Mouse (Mus musculus) R1 (cell line): ENCODE data around the gene Bcas3.
A peak's percentile ranks its signal among the peaks of the same experiment; 100 is the strongest.

Experiments used
- DNase-seq: peaks from one replicate; pipeline ENCODE4 v3.0.0-alpha.2; 2018; ENCODE audit warnings: low read depth, low spot score

Bcas3 gene

DNA sequence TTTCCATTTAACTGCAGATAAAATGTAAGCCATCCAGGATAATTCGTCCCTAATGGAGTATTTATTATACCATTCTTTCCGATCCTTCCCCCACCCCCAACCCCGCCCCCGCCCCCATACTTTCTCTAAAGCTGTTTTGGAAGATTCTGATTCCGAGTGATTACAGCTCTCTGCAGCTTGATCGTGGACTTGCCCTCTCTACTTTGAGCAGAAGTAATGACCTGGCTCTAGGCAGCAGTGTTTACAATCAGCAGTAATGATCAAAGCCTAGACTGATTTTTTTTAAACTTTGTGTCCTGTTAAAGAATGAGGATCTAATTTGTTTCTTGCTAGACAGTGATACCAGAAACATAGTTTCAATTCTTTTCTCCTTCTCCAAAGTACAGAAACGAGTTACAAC, 314.2 kb downstream of the Bcas3 start:
- DNase-seq: no peak

GRCm38 (mm10) chr11:85667741-85668140, 314.8 kb downstream of the Bcas3 start:
- no peak for DNase-seq

- peak; percentile 51 for DNase-seq
These were observed 320.0 kb downstream of the Bcas3 start for GRCm38 (mm10) chr11:85672881-85673475.

DNA sequence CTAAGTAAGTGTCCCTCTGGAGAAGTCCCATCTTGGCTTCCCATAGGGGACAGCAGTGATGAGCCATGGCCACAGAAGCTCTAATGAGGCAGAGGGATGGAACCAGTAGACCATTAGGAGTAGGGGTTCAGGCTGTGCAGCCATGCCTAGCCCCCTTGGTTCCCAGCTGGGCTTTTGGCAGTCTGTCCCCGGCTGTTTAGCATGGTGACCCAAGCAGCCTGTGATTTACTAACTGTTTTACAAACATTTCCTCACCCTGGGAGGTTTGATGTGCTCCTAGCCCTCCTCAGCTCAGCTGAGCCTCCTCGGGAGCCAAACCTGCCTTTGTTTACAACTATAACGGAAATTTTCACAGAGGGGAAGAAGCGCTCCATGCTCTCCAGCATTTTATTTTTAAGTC, 322.3 kb downstream of the Bcas3 start:
- no peak for DNase-seq

DNA sequence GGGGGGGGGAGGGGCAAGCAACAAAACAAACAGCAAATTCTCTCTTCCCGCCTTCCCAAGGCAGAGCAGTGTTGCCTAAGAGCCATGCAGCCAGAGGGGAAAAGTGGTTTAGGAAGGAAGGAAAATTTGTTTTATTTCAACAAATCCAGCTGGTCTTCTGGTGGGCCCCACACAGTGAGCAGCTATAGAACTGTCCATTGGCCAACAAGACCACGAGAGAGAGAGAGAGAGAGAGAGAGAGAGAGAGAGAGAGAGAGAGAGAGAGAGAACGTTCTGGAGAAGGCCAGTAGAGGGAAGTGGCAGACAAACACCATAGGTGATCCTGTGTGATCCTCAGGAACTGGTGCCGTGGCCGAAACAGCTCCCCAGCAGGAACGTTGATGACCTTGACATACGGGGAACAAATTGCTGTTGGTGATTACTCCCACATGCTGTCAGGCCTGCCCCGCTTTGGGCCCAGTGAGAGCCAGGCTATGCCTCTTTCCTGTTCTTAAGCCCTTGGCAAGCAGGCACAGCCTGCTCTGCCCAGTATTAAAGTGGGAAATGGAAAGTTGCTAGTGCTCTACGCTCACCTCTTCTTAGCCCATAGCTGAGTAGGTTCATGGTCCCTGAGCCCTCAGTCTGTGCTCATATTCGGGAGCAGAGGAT, 323.5 kb downstream of the Bcas3 start:
- DNase-seq: no peak

- no peak for DNase-seq
These were observed 325.7 kb downstream of the Bcas3 start for GRCm38 (mm10) chr11:85678666-85679065.

DNA sequence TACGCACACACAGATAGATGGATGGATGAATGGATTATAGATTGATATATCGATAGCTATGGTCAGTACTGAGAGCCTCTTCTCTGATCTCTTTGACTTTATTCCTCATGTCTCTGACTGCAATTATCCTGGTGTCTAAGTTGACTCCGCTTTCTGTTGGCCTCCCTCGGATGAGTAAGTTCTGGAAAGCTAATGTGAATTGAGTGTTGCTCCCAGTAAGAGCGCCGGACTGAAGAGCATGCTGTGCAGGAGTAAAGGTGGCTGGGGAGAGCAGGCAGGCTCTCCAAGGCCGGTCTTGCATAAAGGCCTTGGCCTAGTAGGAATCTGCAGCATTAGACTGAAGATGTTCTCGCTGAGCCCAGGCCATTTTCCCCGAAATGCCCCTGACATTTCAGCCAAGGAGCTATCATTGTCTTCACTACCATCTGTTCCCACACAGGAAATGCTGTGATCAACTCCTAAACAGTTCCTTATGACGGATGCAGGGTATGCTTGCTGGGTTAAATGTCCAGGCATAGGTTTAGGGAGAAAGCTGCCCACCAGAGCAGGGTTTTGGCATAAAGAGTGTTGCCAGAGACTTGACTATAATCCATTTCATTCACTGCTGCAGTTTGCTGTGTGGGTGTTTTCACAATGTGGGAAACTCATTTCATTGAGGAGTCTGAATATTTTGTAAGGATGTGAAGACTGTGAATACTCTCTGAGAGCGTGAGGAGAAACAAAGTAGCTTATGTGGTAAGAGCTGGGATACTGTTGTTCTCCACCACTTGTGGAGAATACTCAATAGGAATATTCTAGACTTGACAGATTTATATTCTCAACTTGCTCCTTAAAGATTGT, 328.8 kb downstream of the Bcas3 start:
- DNase-seq: no peak

- no peak for DNase-seq
These were observed 332.0 kb downstream of the Bcas3 start for GRCm38 (mm10) chr11:85684981-85685380.

- DNase-seq: no peak
These were observed 335.0 kb downstream of the Bcas3 start for GRCm38 (mm10) chr11:85687816-85688439.

- no peak for DNase-seq
These were observed 335.5 kb downstream of the Bcas3 start for GRCm38 (mm10) chr11:85688440-85688838.

GRCm38 (mm10) chr11:85689226-85689625, 336.3 kb downstream of the Bcas3 start:
- DNase-seq: no peak

DNA sequence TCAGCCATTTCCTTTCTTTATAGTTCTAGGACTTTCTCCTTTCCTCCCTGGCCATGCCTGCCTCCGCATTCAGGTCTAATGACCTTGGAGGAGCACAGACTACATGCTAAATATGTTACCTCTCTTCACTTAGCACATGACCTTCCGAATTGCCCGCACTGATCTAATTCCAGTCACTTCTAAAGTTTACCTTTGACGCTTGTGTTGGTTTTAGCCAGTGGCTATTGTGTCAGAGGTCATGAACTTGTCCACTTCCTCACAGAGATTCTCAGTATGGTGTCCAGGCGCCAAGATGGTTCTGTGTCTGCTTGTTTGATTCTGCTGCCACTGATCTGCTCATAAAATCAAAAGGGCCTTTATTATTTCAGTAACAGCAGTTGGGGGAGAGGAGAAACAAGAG, 338.3 kb downstream of the Bcas3 start:
- DNase-seq: peak; percentile 20

DNA sequence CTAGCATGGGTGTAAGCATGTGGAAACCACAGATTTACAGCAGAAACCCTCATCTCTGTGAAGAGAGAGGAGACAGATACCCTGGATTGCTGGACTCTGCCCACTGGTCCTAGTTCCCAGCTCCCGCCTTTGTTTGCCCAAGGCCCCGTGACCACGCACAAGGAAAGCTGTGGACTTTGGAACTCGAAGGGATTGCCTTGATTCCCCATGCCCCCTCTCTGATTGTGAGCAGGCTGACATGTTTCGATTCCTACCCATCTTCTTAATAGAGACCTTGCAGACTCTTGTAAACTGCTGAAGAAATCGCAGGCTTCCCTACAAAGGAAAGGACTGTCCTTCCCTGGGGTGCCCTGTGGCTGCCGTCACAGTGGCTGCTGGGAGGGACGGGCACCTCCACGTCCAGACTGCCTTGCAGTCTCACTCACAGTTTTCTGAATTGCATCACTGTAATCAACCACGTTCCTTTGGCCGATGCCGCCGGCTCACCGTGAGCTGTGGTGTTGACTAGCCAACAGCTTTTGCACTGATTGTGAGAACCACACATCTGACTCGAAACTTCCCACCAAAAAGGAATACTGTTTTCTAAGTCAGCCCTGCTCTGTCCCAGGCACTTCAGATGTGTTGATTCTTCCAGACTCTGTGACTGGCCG, 342.8 kb downstream of the Bcas3 start:
- no peak for DNase-seq

DNA sequence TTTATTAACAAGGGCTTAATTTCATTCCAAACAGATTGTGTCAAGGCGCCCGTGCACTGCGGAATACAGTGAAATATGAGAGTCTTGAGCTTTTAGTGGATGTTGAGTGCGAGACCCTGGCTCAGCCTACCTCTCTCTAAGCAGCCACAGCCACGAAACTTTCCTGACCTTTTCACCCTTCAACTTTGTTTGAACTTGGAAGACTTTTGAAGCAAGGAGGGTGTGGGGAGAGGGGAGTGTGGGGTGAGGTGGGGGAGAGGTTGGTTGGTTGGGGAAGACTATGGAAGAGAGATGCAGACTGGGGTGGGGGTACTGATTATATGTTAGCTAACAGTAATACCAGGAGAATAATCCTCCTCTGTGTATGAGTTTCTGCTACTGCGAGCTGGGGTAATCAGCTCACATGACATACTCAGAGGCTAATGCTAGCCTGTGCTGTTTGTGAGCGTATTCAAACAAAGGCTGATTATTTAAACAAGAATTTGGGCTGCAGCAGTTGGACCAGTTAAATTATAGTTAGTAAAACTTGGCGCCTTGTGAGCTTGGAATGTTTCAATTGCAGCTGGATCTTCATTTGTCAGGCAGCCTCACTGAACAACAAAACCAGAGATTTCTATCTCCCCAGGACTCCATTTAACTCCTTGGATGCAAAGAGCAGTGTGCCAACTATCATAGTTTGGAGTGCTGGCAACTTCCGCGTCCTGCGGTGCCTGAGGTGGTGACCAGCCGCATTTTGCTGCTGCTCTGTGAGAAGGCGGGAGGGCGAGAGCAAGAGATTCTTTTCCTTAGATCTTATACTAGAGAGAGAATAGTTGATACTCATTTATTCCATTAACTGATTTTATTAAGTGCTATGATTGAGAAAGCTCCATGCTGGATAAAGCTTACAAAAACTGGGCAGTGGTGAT, 343.8 kb downstream of the Bcas3 start:
- peak; percentile 55 for DNase-seq

- no peak for DNase-seq
These were observed 344.5 kb downstream of the Bcas3 start for GRCm38 (mm10) chr11:85697468-85697867.

DNA sequence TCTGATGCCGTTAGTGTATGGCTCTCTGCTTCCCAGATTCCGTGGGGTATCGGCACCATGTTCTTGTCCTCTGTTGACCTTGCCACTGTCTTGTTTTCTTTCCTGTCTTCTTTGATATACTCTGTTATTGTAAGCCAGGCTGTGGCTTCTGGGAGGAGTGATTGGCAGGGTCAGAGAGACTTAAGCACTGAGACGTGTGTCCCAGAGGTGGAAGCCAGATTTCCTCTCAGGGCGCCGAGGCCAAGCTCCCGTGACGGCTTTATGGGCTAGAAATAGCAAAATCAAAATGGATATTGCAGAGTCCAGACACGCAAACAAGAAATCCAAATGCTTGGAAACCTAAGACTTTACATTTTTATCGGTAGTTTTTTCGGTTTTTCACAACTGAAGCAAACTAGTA, 345.3 kb downstream of the Bcas3 start:
- no peak for DNase-seq

GRCm38 (mm10) chr11:85704062-85704748, 351.2 kb downstream of the Bcas3 start:
- DNase-seq: no peak

DNA sequence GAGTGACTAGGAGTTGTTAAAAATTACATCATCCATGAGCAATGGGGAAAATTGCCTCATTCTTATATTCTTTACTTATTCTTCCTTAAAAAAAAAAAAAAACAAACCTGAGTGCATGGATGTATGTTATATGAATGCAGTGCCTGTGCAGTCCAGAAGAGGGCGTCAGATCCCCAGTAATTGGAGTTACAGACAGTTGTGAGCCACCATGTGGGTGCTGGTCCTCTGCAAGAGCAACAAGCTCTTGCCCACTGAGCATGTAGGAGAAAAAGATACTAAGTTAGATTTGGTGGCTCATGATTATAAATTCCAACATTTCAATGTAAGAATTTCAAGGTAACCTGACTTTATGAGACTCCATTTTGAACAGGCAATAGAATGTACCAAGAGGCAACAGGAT, 353.7 kb downstream of the Bcas3 start:
- peak; percentile 70 for DNase-seq

DNA sequence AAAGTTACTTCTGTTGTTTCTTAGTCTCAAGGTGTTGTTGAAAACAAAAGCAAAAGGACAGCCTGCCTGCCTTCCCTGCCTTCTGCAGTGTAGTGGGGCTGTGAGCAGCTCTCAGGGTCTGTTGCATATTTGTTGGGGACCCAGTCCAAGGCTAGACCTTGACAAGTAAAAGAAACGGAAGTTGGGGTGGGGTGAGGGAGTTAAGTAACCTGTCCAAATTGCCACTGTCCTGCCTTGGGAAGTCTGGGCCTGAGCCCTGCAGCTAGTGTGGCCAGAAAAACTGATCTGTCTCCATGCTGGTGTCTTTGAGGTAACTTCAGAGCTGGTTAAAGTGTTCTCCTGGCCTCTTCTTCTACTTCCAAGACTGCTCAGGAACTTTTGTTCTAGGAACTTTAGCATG, 354.5 kb downstream of the Bcas3 start:
- DNase-seq: no peak

DNA sequence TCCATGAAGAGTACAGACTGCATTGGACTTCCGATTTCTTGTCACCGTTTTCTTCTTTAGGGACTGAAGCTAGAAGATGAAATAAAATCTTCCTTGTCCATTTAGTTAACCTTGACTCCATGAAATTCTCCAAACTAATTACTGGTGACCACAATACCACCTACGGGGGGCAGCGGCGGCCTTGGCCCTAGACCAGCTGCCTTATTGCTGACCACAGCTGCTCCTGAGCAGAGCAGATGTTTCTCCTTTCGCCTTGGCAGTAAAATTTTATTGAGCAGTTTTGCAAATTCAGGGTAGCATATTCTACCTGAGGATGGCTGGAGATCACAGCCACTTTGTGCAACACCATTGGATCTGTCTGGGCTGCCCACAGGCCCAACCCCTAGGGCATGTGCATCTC, 356.2 kb downstream of the Bcas3 start:
- no peak for DNase-seq
